Mouse (Mus musculus): ENCODE measurements around the gene Castor1. TPM values are rescaled to one million over a fixed set of nuclear protein-coding genes. Genes with fewer than 3 reads are reported as not detected.
A peak's percentile ranks its signal among the peaks of the same experiment; 100 is the strongest.

Gene Castor1
- polyA plus RNA-seq, 1 experiment: 20.5 TPM

DNA sequence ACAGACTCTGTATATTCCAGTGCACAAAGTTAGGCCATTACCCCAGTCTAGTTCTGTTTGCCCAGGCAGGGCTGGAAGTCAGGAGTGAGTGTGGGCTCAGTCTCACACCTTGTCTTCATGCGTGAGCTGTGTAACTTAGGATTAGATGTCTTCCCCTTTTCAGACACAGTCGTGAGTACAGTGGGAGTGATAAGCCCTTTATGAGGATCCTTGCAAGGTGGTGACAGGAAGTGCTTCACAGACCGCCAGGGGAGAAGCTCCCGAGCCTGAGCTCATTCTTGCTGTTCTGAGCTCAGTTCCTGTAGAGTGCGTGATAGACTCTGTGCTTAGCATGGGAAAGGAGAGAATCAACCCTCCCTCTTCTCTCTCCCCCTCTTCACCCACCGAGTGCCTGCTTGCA, 11.5 kb upstream of the Castor1 start:
- no peak for DNase-seq (ENCODE audit: low read depth)

DNA sequence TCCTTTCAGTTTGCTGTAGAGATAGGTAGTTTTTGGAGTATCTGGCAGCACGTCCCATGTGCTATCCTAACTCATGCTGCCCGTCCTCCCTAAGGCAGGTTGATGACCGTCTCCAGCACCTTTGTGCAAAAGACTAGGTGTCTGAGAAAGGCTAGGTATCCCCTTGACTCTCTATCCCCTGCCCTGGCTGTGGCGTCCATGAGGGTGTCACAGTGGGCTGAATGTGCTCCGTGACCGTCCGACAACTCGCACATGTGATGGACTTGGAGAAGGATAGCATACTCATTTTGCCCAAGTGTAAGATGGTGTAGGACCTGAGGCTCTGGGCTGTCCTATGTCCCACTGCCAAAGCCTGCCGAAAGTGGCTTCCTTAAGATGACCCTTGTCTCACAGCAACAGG, 10.4 kb upstream of the Castor1 start:
- DNase-seq (ENCODE audit: low read depth): no peak

DNA sequence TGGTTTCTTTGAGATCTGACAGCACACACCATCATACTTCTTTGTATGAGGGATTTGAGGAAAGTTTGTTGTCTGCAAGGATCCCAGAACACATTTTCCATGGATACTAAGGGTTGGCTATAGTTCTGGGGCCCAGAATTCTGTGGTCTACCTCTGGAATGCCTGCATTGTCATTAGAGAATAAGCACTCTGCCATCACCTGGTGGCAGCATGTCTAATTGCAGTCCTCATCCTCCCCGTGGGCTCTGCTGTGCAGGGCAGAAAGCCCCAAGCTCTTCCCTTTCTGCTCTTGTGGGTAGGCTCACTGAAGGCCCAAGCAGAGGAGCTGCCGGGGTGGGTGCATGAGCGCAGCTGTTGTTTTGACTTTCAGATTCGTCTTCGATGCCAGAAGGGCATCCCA, 8.5 kb upstream of the Castor1 start:
- no peak for DNase-seq (ENCODE audit: low read depth)

DNA sequence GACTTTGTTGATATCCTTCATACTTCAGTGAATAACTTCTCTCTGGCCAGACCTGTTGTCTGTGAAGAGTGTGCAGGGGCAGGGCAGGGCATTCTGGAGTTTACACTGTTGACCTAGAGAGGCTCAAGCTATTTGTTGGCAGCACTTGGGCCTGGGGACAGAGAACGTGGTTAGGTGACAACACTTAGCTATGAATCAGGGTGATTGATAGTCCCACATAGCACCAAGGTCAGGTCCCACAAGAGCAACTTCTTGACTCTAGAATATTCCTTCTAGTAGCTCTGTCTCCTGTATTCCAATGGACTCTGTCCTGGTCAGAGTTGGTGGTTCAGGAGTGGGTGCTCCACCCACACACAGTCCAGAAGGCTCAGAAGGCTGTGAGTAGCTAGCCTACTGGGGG, 7.2 kb upstream of the Castor1 start:
- DNase-seq (ENCODE audit: low read depth): no peak

DNA sequence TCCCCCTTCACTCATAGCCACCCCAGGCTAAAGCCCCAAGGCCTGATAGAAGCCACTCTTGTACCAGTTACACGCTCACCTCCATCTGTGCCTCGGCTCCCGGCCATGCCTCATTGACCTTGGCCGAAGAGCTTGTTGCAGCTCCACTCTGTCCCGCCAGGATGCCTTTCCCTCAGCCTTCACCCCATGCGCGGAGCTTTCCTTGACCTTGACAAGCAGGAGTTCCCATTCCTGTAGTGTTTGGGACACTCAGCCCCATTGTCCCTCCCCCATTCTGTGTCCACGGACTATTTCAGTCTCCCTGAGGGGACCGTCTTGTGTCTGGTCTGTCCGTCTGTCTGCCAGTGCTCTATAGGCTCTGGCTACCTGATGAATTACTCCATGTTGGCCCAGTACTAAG, 4.9 kb upstream of the Castor1 start:
- DNase-seq (ENCODE audit: low read depth): no peak

DNA sequence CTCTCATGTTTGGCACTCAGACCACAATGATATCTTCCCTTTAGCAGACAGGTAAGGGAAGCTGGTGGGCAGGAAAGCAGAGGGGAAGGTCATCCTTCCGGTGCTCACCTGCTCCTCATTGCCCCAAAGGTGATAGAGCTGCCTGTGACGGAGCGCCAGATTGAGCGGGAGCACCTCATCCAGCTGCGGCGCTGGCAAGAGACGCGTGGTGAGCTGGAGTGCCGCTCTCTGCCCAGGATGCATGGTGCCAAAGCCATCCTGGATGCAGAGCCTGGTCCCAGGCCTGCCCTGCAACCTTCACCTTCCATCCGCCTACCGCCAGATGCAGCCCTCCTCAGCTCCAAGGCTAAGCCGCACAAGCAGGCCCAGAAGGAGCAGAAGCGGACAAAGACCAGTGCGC, 3.5 kb upstream of the Castor1 start:
- no peak for DNase-seq (ENCODE audit: low read depth)

DNA sequence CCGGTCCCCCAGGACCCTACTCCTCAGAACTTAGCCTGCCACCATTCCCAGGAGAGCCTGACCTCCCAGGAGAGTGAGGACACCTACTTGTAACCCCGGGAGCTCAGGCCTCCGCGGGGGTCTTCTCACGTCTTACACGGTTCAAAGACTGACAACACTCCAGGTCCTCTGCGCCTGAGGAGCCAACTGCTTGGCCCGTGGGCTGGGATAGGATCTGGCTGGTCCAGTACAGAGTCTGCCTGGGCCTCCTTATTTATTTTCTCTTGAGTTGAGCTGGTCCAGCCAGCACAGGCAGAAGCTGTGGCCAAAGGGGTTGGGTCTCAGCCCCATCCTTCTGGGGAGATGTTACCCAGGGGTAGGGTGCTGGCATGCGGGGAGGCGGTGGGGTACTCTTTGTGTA, 3.0 kb upstream of the Castor1 start:
- DNase-seq (ENCODE audit: low read depth): no peak

DNA sequence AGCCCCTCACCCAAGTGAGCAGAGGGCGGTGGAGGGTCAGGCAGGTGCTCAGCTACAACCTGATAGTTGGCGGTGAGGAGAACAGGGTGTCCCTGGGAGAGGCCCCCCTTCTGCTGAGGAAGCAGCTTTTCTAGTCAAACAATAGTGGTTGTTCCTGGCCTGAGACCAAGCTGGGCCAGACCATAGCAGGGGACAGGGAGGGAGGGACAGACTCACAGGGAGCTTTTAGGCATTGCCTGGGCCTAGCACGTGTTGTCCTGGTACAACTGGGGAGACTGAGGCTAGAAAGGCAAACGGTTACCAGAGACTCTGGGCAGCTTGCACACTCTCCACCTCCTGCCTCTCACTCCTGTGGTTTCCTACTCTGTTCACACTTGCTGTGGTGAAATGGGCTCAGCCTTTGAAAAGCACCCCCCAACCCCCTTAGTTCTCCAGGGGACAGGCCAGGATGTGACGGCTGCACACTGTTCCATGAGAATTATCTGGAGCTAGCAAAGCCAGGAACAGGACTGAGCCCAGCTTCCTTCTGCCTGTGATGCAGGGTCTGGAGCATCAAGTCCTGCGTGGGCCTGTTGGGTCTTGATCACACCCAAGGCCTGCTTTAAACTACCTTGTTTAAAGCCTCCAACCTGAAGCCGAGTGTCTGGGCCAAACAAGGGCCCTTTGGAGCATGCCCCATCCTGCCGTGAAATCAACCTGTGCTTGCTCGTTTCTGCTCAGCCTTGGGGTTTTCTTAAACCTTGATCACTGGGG, 1.6 kb upstream of the Castor1 start:
- peak; percentile 80 for DNase-seq (ENCODE audit: low read depth)

DNA sequence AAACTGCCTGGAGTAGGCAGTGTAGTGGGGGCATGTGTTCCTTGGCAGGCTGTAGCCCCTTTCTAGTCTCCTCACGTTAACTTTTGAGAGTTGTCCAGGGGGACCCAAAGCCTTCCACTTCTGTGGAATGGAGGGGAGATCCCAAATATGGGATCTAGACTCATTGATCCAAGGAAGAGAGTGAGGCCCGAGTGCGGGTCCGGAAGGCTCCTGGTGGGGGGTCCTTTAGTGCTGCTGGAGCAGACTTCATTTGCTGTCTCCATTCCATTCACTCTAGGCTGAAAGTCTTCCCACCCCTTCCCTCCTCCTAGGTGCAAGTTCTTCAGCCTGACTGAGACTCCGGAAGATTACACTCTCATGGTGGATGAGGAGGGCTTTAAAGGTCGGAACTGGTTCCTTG, 612 bp downstream of the Castor1 start:
- no peak for DNase-seq (ENCODE audit: low read depth)

DNA sequence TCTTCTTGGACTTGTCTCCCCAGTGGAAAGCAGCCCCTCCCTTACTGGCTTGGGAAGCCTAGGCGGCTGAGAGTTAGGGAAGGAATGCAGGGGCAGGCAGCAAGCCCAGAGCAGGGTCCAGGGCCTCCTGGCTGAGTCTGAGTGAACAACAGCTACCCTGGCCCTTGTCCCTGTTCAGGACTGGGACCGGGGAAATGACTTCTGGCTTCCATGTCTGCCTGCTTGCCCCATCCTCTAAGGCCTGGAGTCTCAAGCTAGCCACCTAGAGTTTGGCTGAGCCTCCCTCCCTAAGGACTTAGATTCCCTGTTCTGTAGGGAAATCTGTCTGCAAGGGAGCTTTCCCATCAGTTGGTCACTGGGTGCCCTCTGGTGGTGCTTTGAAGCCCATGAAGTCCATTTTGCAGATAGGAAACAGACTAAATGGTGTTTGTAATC, 1.3 kb downstream of the Castor1 start:
- no peak for DNase-seq (ENCODE audit: low read depth)

DNA sequence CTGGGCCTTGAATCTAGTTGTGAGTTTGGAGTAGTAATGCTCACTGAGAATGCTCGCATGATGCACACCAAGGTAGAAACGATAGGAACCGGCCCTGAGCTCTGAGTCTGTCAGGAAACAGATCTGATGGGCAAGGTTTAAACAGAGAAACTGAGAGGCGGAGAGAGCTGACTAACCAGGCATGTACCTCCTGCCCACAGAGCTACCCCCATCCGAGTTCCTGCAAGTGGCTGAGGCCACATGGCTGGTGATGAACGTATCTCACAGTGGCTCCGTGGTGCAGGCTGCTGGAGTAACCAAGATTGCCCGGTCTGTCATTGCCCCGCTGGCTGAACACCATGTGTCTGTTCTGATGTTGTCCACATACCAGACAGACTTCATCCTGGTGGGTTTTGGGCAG, 1.9 kb downstream of the Castor1 start:
- DNase-seq (ENCODE audit: low read depth): no peak

DNA sequence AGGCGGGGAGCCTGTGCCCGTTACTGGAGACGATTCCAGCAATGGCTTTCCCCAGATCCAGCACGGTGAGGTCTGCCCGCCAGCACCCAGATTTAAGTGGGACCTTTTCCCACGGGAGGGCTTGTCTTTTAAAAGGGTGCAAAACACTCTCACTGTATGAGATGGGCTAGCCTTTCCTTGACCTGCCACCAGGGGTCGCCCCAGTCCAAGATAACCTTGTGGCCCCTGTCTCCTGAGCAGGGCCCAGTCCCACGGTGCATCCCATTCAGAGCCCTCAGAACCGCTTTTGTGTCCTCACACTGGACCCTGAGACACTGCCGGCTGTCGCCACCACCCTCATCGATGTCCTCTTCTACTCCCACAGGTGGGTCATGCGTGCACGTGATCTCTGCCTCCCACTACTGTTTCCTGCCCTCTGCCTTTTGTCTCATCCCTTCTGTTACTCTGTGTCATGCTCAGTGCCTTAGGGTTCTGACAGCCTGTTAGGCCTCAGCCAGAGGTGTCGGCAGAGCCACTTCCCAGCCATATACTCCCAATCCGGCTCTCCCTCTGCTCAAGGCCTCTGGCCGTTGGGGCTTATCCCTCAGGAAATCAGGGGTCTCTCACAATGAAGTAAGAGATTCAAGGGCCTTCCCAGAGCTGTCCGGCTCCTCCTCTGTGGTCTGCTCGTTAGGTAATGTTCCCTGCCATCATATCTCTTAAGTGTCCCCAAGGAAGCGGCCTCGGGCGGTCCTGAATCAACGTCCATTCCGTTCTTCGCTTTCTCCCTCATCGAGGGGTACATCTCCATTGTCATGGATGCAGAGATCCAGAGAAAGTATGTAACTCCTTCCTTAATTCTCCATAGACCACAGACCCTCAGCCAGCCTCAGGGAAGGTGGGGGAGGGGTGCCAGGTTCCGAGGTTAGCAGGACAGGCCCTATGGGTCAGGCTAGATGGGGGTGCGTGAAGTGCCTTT, 2.7 kb downstream of the Castor1 start:
- DNase-seq (ENCODE audit: low read depth): no peak

DNA sequence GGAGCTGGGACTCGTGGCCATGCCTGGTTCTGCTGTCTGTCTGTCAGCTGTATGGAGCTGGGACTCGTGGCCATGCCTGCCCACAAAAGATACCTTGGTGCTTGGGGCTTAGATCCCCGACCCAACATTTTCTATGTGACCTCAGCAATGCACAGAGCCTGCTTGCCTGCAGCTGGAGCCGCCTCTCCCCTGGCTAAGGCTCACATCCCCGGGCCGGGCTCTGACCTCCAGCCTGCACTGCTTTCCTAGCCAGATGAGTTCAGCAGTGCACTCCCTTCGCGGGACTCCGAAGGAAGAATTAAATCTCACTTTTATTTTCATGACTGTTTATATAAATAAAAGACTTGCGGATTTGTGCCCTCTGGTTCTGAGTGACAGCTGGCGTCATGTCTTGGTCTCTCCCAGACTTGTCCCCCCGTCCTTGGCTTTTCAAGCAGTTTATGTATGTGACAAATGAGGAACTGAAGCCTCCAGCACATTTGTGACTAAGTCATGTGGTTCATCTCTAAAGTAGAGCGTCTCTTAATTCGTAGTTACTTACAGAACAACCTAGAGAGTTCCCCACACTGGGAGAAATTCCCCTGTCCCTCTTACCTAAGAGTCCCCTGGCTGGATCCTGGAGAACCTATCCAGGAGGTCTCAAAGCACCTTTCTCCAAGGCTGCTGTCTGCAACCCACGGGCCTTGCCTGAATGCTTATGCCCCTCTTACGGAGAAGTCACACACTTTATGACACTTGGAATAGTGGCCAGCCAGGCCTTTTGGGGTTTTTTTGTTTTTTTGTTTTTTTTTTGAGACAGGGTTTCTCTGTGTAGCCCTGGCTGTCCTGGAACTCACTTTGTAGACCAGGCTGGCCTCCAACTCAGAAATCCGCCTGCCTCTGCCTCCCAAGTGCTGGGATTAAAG, 4.3 kb downstream of the Castor1 start:
- DNase-seq (ENCODE audit: low read depth): no peak

DNA sequence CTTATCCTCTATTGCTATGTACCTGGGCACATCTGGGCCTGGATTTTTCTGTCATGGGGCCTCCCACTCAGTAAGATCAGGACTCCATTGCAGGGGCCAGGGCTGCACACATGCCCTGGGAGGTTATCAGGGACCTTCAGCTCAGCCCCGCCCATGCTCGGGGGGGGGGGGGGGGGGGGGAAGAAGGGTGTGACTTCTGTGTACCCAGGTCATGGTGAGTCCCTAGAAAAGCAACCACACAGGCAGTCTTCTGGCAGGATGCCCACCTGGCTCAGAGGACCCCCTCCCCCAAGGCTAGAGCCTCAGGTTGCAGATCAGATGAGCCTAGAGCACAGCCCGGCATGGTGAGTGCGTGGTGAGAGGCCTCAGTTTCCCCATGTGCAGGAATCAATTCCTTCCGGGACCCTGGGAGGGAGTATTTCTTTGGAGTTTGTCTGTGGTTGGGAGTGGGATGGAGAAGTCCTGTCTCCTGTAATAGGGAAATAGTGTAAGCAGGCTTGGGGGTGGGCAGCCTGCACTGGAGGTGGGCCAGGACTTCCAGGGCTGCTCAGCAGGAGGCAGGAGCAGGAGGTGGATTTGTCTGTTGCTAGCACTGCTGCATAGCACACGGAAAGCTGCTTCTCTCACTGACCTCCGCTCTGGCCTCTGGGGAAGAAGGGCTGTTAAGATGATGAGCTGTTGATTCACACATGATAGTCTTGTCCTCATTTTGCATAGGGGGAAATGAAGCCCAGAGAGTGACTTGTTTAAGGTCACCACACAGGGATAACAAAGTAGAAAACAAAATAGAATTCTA, 5.6 kb downstream of the Castor1 start:
- no peak for DNase-seq (ENCODE audit: low read depth)

DNA sequence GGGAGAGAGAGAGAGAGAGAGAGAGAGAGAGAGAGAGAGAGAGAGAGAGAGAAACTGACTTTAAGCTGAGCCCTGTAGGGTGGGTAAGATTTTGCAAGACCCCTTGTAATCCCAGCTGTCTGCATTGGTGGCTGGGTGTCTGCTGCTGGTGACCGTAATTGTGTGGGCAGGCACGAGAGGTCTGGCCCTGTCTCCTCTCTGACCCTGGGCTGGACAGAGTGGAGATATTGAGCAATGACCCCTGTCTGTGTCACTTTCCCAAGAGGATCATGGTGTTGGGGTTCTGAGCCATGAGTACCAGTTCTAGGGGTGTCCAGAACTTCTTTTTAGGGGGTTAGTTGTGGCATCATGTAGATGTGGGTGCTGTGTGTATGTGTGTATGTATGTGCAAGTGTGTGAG, 6.2 kb downstream of the Castor1 start:
- no peak for DNase-seq (ENCODE audit: low read depth)

DNA sequence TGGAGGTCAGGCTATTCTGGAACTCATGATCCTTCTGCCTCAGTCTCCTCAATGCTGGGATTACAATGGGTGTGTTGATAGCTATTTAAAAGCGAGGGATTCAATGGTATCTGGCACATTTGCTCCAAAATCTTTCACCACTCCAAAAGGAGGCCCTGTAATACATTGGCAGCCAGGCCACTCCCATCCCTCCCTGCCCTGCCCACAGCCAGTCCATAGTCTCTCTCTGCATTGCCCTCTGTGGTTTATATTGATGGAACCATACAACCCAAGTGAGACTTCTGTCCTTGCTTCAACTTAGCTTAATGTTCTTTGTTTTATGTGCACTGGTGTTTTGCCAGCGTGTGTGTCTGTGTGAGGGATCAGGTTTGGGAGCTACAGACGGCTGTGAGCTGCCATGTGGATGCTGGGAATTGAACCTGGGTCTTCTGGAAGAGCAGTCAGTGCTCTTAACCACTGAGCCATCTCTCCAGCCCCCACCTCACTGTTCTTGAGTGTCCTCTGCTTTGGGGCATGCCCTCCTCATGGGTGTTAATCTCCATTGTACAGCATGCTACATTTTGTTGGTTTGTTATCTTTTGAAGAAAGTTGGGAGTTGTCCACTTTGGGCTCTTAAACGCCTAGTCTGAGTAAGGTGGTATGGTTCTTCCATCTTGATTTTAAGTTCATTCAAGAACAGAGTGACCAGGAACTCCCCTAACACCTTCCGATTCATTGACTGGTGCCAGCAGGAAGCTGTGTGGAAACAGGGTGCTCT, 8.7 kb downstream of the Castor1 start:
- DNase-seq (ENCODE audit: low read depth): no peak

DNA sequence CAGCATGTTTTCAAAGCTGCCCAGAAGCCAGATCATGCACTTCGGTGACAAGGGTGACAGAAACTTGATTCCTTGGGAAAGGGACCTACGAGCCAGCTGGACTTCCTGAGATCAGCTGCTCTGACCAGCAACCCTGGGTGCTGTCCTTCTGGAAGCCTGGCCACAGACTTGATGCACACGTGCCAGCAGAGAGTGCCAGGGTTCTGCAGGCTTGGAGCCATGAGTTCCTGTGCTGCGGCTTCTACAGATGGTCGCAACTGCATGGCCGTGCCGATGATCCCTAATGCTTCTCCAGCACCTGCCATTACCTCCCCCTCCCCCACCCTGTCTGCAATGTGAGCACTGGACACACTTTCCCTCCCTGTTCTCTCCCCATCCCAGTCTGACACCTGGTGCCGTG, 10.4 kb downstream of the Castor1 start:
- no peak for DNase-seq (ENCODE audit: low read depth)

DNA sequence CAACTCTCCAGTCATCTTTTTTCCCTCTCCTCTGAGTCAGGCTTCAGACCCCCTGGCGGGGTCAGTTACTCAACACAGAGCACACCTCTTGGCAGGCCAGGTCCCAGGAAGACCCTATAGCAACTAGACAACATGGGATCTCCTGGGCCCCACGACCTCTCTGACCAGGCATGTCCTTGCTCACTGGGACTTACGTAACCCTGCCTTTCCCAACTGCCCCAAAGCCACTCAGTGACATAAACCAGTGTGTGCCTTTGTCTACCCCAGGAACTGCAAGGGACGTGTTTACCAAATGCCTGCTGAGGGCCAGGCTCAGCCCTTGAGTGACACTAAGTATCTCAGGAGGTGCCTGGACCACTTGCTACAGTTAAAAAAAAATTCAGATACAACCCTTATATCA, 11.8 kb downstream of the Castor1 start:
- DNase-seq (ENCODE audit: low read depth): no peak

DNA sequence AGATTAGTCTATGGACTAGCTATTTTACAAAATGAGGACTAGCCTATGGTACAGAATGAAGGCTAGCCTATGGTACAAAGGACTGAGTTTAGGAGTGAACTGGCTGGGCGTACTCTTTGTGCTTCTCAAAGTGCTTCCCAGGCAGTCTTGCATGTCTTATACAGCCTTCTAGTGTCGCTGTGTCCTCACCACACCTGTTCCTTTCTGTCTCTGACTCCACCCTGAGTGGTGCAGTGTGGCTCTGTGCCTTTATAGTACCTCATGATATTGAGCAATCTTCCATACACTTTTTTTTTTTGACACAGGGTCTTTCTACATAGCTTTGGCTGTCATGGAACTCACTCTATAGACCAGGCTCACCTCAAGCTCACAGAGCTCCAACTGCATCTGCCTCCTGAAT, 13.4 kb downstream of the Castor1 start:
- DNase-seq (ENCODE audit: low read depth): no peak

DNA sequence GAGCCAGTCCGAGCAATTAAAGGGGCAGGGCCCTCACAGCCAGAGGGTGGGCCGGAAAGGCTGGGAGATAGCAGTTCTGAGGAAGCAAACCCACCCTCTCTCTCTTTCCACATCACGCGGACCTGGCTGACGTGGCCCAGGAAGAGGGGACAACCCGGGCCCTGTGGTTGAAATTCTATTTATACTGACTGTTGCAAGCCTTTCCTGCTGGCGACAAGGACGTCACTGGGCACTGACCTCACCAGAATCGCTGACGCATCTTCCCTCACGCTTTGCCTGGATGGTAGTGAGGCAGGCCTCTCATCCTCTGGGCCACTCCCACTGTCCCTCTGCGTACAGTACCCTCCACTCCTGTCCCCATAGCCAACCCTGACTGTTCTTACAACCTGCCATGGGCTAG, 14.6 kb downstream of the Castor1 start:
- no peak for DNase-seq (ENCODE audit: low read depth)
